Mouse (Mus musculus) R1 (cell line): ENCODE measurements around the gene Olfr435.
"Not testable (repeated sequence)": the region's sequence is repeated elsewhere in the genome, so short reads cannot be mapped to it uniquely, and the experiment has no call there.

ENCODE experiments used
- DNase-seq: peaks from one replicate; pipeline ENCODE4 v3.0.0-alpha.2; 2018; ENCODE audit warnings: low read depth, low spot score

The Olfr435 gene

DNA sequence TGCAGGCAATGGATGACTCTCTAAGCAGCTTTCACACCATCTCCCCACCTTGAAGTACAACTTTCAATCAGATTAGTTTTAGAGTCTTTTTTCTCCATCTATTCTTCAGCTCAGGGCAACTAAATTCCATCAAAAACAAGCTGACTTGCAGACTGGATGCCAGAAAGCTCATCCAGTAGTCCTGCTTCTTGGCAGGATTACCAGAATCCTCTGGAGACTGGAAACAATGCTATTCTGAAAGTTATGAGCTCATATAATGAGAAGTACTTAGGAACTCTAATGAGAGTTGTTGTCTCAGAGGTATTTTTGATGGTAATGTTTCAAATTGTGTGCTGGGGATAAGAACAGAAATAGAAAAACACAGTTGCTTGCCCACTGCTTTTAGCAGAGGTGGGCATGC is at the start of gene Olfr435:
Olfr435 (plus strand) TSS at position 366 of the 400 bp plus-strand sequence.
- DNase-seq, result no peak

GRCm38 (mm10) chr6:43159502-43159901 is 37.4 kb upstream of the Olfr435 start:
- no peak for DNase-seq

DNA sequence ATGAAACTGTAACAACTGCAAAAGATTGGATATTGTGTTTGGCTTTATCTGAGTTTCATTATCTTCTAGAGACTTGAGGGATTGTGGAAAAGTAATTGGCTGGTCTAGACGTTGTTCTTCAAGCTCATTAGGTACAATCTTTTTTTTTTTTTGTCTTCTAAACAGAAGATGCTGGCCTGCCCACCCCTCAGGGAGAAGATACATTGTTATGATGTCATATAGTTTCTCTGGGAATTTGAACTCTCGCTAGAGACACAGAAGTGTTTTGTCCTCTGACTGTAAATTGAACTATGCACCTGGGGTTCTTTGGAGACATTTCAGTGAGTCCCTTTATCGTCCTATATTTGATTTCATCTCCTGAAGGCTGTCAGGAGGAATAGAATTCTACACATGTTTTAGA is 34.0 kb upstream of the Olfr435 start, which contains the start of gene Olfr437:
Olfr437 (plus strand) TSS at position 301 of the 400 bp plus-strand sequence.
- no peak for DNase-seq

- no peak for DNase-seq
These were observed 29.7 kb upstream of the Olfr435 start for GRCm38 (mm10) chr6:43167246-43167645.

GRCm38 (mm10) chr6:43171840-43172239 is 25.1 kb upstream of the Olfr435 start, which contains the start of gene Olfr13:
Gene Olfr13, plus strand, starts transcription at chr6:43172140.
- DNase-seq, result no peak

- no peak for DNase-seq
These were observed 18.8 kb upstream of the Olfr435 start for GRCm38 (mm10) chr6:43178129-43178528.

- DNase-seq, result no peak
These were observed 18.1 kb upstream of the Olfr435 start for GRCm38 (mm10) chr6:43178584-43179501.

- DNase-seq, result no peak
These were observed 6.0 kb upstream of the Olfr435 start for GRCm38 (mm10) chr6:43190986-43191385.

DNA sequence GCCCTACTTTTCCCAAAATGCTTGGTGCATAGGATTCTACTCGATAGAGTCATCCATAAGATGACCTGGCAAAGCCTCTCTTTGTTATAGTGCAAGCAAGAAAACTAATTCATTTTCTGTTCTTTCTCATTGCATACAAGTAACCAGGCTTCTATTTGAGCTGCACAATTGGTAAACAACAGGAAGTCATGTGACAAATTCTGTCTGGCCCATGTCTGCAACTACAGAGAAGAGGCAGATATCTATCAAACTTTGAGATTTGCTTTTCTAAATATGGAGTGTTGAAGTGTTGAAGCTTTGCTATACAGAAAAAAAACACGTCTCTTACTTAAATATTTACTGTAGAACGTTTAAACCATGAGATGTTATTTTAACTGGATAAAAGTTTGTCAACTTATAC is 1.1 kb downstream of the Olfr435 start:
- no peak for DNase-seq

DNA sequence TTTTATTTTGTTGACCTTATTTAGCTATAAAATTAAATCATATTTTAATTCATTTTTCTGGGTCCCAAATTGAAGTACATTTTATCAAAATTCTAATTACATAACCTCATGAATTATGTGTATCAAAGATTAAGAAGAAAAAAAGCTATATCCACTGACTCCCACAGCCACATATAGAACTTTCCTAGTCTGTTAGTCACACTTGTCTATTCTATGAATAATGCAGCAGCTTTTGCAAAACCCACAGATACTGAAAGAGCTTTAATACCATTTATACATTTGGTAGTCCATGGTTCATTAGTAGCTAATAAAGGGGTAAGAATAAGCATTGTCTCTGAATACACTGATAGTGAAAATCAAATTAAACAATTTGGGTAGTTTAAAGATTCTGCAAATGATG is 5.8 kb downstream of the Olfr435 start:
- no peak for DNase-seq

DNA sequence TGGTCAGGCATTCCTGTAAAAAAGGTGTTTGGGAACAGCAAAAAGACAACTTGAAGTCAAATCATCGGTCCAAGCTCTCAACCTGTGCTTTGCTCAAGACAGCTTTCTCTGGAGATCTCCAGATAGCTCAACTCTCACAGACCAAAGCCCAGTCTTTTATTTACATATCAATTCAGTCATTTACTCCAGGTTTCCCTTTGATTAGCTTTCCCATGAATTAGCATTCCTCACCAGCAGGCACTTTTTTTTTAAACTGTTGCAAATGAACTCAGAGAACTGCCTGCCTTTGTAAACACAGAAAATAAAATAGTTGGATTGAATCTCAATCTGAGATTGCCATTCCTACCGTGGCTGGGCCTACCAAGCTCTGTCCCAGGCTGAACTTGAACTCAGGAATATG is 8.4 kb downstream of the Olfr435 start:
- DNase-seq, result peak; percentile 72

DNA sequence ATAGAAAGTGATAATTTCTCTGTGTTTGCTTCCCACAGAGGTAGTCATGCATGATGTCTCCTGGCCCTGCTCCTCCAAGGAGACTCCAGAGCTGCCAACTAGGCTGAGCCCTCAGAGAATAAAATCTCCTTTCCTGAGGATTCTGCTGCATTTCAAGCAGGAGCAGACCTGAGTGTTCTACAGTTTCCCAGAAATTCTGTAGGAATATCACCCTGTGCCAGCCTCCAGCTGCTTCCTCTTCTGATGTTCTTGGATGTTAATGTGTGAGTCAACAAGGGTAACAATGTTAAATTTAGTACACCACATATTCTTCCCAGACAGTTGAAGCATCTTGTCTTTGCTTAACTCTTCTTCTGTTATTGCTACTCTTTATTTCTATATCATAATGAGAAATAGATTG is 15.9 kb downstream of the Olfr435 start, which contains the start of gene Olfr434:
Olfr434 (plus strand) TSS at position 149 of the 400 bp plus-strand sequence.
- DNase-seq, result not testable (repeated sequence)

DNA sequence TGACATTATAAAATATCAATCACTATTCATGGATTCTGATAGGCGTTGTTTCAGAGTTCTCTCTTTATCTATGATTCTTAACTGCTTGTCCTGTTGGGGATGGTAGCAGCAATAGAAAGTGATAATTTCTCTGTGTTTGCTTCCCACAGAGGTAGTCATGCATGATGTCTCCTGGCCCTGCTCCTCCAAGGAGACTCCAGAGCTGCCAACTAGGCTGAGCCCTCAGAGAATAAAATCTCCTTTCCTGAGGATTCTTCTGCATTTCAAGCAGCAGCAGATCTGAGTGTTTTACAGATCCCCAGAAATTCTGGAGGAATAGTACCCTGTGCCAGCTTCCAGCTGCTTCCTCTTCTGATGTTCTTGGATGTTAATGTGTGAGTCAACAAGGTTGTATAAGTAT is 34.3 kb downstream of the Olfr435 start, which contains the start of gene Olfr47:
Olfr47 (plus strand) TSS at position 275 of the 400 bp plus-strand sequence.
- not testable (repeated sequence) for DNase-seq

- DNase-seq, result peak; percentile 35
These were observed 45.1 kb downstream of the Olfr435 start for GRCm38 (mm10) chr6:43242061-43242460.

- no peak for DNase-seq
These were observed 50.5 kb downstream of the Olfr435 start for GRCm38 (mm10) chr6:43247396-43247795.

DNA sequence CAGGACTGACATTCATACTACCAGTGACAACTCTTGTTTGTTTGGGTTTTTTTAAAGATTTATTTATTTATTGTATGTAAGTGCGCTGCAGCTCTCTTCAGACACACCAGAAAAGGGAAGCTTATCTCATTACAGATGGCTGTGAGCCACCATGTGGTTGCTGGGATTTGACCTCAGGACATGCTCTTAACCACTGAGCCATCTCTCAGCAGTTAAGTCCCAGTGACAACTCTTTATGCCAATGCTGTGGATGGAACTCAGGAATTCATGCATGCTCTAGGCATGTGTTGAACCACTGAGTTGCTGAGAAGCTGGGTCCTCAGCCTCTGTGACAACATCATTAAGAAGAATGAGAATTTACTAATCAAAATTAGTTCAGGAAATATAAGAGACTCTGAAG is 56.0 kb downstream of the Olfr435 start:
- no peak for DNase-seq
